Mouse (Mus musculus): Measurements from ENCODE around the gene Peli3. TPM values are rescaled to one million over a fixed set of nuclear protein-coding genes. Genes with fewer than 3 reads are reported as not detected.

Gene Peli3
- polyA plus RNA-seq, 1 experiment from 2014 or later, result 1.9 TPM

DNA sequence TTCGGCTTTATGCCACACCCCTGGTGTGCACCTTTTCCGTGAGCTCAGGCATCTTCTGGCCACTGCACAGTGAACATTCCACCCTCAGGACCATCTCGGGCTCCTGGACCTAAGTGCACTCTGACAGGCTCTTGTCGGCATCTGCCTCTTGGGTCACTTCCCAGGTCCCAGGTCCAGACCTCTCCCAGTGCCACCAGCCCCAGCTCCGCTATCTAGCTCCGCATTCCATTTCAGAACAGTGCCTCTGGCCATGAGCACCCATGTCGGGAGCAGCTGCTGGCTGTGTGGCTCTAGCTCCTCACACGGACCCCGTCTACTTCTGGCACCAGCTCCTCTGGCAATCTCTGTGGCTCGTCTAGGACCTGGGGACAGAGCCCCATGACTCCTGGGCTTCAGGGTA, 53.1 kb downstream of the Peli3 start:
- Histone ChIP-seq H3K9ac (ENCODE audit: low read length) (no peak overlapping the region), H3K27me3 (ENCODE audit: control insufficient read depth, insufficient read depth, low read depth, low read length) (no peaks in the 10 kb centered on the region), H3K4me3 (ENCODE audit: low read length) (no peak overlapping the region), H3K4me1 (replicated peaks; ENCODE audit: control insufficient read depth, insufficient read depth, low read length) (no peaks in the 10 kb centered on the region), H3K9me3 (ENCODE audit: control insufficient read depth, low read length) (no peaks in the 10 kb centered on the region), H3K4me2 (ENCODE audit: low read depth, low read length) (no peak overlapping the region), H3K27ac (ENCODE audit: low read length) (no peak overlapping the region), H3K36me3 (ENCODE audit: control insufficient read depth, insufficient read depth, low read length) (no peaks in the 10 kb centered on the region)
- 79% methylated on average over 10 of the region's 10 CpGs for whole genome bisulfite sequencing
- ATAC-seq (ENCODE audit: low read depth), result no peak

DNA sequence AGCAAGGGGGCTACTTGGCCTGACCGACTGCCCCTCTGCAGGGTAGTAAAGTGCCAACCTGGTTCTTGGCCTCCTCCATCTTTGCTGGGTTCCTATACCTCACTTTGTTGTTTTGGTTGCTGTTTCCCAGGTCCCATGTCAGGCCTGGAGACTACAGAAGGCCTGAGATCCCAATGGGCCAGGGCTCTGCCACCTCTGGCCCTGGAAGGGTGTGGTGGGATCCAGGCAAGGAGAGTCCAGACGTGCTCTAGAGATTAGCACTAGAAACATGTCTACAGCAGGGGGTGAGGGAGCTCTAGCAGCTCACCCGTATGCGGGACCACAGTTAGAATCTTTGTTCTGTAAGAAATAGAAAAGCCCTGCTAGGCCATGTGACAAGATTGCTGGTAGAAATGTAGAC, 59.0 kb downstream of the Peli3 start:
- Histone ChIP-seq H3K9me3 (ENCODE audit: control insufficient read depth, low read length) (no peaks in the 10 kb centered on the region), H3K4me1 (replicated peaks; ENCODE audit: control insufficient read depth, insufficient read depth, low read length) (peaks cover 3% of the 10 kb centered on the region), H3K4me2 (ENCODE audit: low read depth, low read length) (no peak overlapping the region), H3K27ac (ENCODE audit: low read length) (no peak overlapping the region), H3K27me3 (ENCODE audit: control insufficient read depth, insufficient read depth, low read depth, low read length) (no peaks in the 10 kb centered on the region), H3K9ac (ENCODE audit: low read length) (no peak overlapping the region), H3K4me3 (ENCODE audit: low read length) (no peak overlapping the region), H3K36me3 (ENCODE audit: control insufficient read depth, insufficient read depth, low read length) (no peaks in the 10 kb centered on the region)
- WGBS, result 85% methylated on average over 4 of the region's 4 CpGs
- no peak for ATAC-seq (ENCODE audit: low read depth)

Other genes with a start within 250 kb of the Peli3 start
- gene Gm960, start 244.5 kb downstream of the Peli3 start, polyA plus RNA-seq (2015; fragmentation: Nextera tagmentation; extraction: Ambion mirVana), result 2.5 and 3.3 TPM in 2 replicates
- 1.0 and 1.4 TPM in 2 replicates for gene Sptbn2, start 232.0 kb downstream of the Peli3 start, polyA plus RNA-seq (2015; fragmentation: Nextera tagmentation; extraction: Ambion mirVana)
- gene Rbm4b, start 186.6 kb downstream of the Peli3 start, polyA plus RNA-seq (2015; fragmentation: Nextera tagmentation; extraction: Ambion mirVana), result 57.6 and 58.7 TPM in 2 replicates
- 52.2 and 55.1 TPM in 2 replicates for gene Rbm4, start 149.2 kb downstream of the Peli3 start, polyA plus RNA-seq (2015; fragmentation: Nextera tagmentation; extraction: Ambion mirVana)
- 25.7 and 30.9 TPM in 2 replicates for gene Gm21992, start 131.5 kb downstream of the Peli3 start, polyA plus RNA-seq (2015; fragmentation: Nextera tagmentation; extraction: Ambion mirVana)
- gene Rbm14, start 131.5 kb downstream of the Peli3 start, polyA plus RNA-seq (2015; fragmentation: Nextera tagmentation; extraction: Ambion mirVana), result 82.4 and 88.6 TPM in 2 replicates
- gene Ccs, start 103.8 kb downstream of the Peli3 start, polyA plus RNA-seq (2015; fragmentation: Nextera tagmentation; extraction: Ambion mirVana), result 53.7 and 60.1 TPM in 2 replicates
- gene Ccdc87, start 103.8 kb downstream of the Peli3 start, polyA plus RNA-seq (2015; fragmentation: Nextera tagmentation; extraction: Ambion mirVana), result 0.65 and 0.72 TPM in 2 replicates
- gene Ctsf, start 88.0 kb downstream of the Peli3 start, polyA plus RNA-seq (2015; fragmentation: Nextera tagmentation; extraction: Ambion mirVana), result 23.5 and 26.6 TPM in 2 replicates
- gene Actn3, start 65.2 kb downstream of the Peli3 start, polyA plus RNA-seq (2015; fragmentation: Nextera tagmentation; extraction: Ambion mirVana), result 2.1 and 5.0 TPM in 2 replicates
- 8.3 and 9.4 TPM in 2 replicates for gene Zdhhc24, start 64.5 kb downstream of the Peli3 start, polyA plus RNA-seq (2015; fragmentation: Nextera tagmentation; extraction: Ambion mirVana)
- gene Bbs1, start 36.5 kb downstream of the Peli3 start, polyA plus RNA-seq (2015; fragmentation: Nextera tagmentation; extraction: Ambion mirVana), result 4.2 and 4.9 TPM in 2 replicates
- 94.6 and 95.1 TPM in 2 replicates for gene Dpp3, start 14.8 kb downstream of the Peli3 start, polyA plus RNA-seq (2015; fragmentation: Nextera tagmentation; extraction: Ambion mirVana)
- 90.6 and 93.4 TPM in 2 replicates for gene Mrpl11, start 19.0 kb upstream of the Peli3 start, polyA plus RNA-seq (2015; fragmentation: Nextera tagmentation; extraction: Ambion mirVana)
- gene Npas4, start 47.2 kb upstream of the Peli3 start, polyA plus RNA-seq (2015; fragmentation: Nextera tagmentation; extraction: Ambion mirVana), result 0.09 TPM in 1 of 2 replicates, not detected in the other
- 2.7 and 3.6 TPM in 2 replicates for gene Slc29a2, start 80.7 kb upstream of the Peli3 start, polyA plus RNA-seq (2015; fragmentation: Nextera tagmentation; extraction: Ambion mirVana)
- 47.6 and 49.4 TPM in 2 replicates for gene B4gat1, start 95.7 kb upstream of the Peli3 start, polyA plus RNA-seq (2015; fragmentation: Nextera tagmentation; extraction: Ambion mirVana)
- gene AC124502.3, start 95.8 kb upstream of the Peli3 start, polyA plus RNA-seq (2015; fragmentation: Nextera tagmentation; extraction: Ambion mirVana), result 2.5 and 3.5 TPM in 2 replicates
- 41.6 and 45.0 TPM in 2 replicates for gene Brms1, start 98.2 kb upstream of the Peli3 start, polyA plus RNA-seq (2015; fragmentation: Nextera tagmentation; extraction: Ambion mirVana)
- gene Rin1, start 107.4 kb upstream of the Peli3 start, polyA plus RNA-seq (2015; fragmentation: Nextera tagmentation; extraction: Ambion mirVana), result 3.7 and 4.2 TPM in 2 replicates
- gene Cd248, start 125.0 kb upstream of the Peli3 start, polyA plus RNA-seq (2015; fragmentation: Nextera tagmentation; extraction: Ambion mirVana), result 69.1 and 80.6 TPM in 2 replicates
- 3.6 and 3.8 TPM in 2 replicates for gene Tmem151a, start 142.4 kb upstream of the Peli3 start, polyA plus RNA-seq (2015; fragmentation: Nextera tagmentation; extraction: Ambion mirVana)
- gene Yif1a, start 145.4 kb upstream of the Peli3 start, polyA plus RNA-seq (2015; fragmentation: Nextera tagmentation; extraction: Ambion mirVana), result 95.3 and 101 TPM in 2 replicates
- 5.6 and 7.0 TPM in 2 replicates for gene Cnih2, start 155.4 kb upstream of the Peli3 start, polyA plus RNA-seq (2015; fragmentation: Nextera tagmentation; extraction: Ambion mirVana)
- gene Rab1b, start 163.9 kb upstream of the Peli3 start, polyA plus RNA-seq (2015; fragmentation: Nextera tagmentation; extraction: Ambion mirVana), result 289 and 295 TPM in 2 replicates
- gene Klc2, start 175.4 kb upstream of the Peli3 start, polyA plus RNA-seq (2015; fragmentation: Nextera tagmentation; extraction: Ambion mirVana), result 14.6 and 17.0 TPM in 2 replicates

Measured in lung, embryonic 16.5 days (tissue).